Mouse (Mus musculus): ENCODE results near the gene Hadh. TPM values are rescaled to one million over a fixed set of nuclear protein-coding genes. Genes with fewer than 3 reads are reported as not detected.

Hadh gene
- polyA plus RNA-seq, 1 experiment from 2014 or later, result 305 TPM

GRCm38 (mm10) chr3:131310572-131310971 is 38.7 kb upstream of the Hadh start:
- TF ChIP-seq CTCF (IDR thresholded peaks at IDR 0.05; ENCODE audit: low read depth) (no peak), EP300 (IDR thresholded peaks at IDR 0.05; ENCODE audit: low read depth) (no peak)
- Histone ChIP-seq H3K9me3 (ENCODE audit: low read length) (peaks cover 3% of the 10 kb centered on the region; the same call in 1 of the 2 replicates), H3K27me3 (ENCODE audit: insufficient read depth, low read length) (no peaks in the 10 kb centered on the region), H3K27ac (ENCODE audit: low read depth) (no peak overlapping the region), H3K4me3 (ENCODE audit: low read depth, low read length) (no peak overlapping the region), H3K4me1 (ENCODE audit: insufficient read depth) (peaks cover 6% of the 10 kb centered on the region; the same call in 1 of the 2 replicates), H3K36me3 (replicated peaks; ENCODE audit: insufficient read depth, low read length) (no peaks in the 10 kb centered on the region), H3K9ac (replicated peaks) (no peak overlapping the region), H3K4me2 (ENCODE audit: low read depth, low read length) (no peak overlapping the region)
- WGBS (ENCODE audit: insufficient replicate concordance), result 77% methylated on average over 4 of the region's 4 CpGs
- no peak for ATAC-seq
- DNase-seq, result no peak

- DNase-seq, result no peak
- H3K27ac ChIP-seq (ENCODE audit: low read depth), result no peak overlapping the region
- TF ChIP-seq EP300 (IDR thresholded peaks at IDR 0.05; ENCODE audit: low read depth) (no peak), CTCF (IDR thresholded peaks at IDR 0.05; ENCODE audit: low read depth) (no peak)
- no peak overlapping the region for H3K4me2 ChIP-seq (ENCODE audit: low read depth, low read length)
- peaks cover 8% of the 10 kb centered on the region for H3K4me1 ChIP-seq (ENCODE audit: insufficient read depth)
- H3K4me3 ChIP-seq (ENCODE audit: low read depth, low read length), result no peak overlapping the region
- no peaks in the 10 kb centered on the region for H3K36me3 ChIP-seq (replicated peaks; ENCODE audit: insufficient read depth, low read length)
- H3K9ac ChIP-seq (replicated peaks), result no peak overlapping the region
- H3K9me3 ChIP-seq (ENCODE audit: low read length), result peaks cover 3% of the 10 kb centered on the region; the same call in 1 of the 2 replicates
- WGBS (ENCODE audit: insufficient replicate concordance), result 62% methylated on average over 3 of the region's 3 CpGs
- no peak for ATAC-seq
- H3K27me3 ChIP-seq (ENCODE audit: insufficient read depth, low read length), result no peaks in the 10 kb centered on the region
Observed at GRCm38 (mm10) chr3:131307811-131308210, 35.9 kb upstream of the Hadh start.

GRCm38 (mm10) chr3:131306255-131306654 is 34.4 kb upstream of the Hadh start:
- Histone ChIP-seq H3K4me3 (ENCODE audit: low read depth, low read length) (no peak overlapping the region), H3K9ac (replicated peaks) (no peak overlapping the region), H3K4me2 (ENCODE audit: low read depth, low read length) (no peak overlapping the region), H3K27me3 (ENCODE audit: insufficient read depth, low read length) (no peaks in the 10 kb centered on the region), H3K9me3 (ENCODE audit: low read length) (peaks cover 3% of the 10 kb centered on the region; the same call in 1 of the 2 replicates), H3K4me1 (ENCODE audit: insufficient read depth) (peaks cover 11% of the 10 kb centered on the region), H3K36me3 (replicated peaks; ENCODE audit: insufficient read depth, low read length) (no peaks in the 10 kb centered on the region), H3K27ac (ENCODE audit: low read depth) (no peak overlapping the region)
- TF ChIP-seq CTCF (IDR thresholded peaks at IDR 0.05; ENCODE audit: low read depth) (no peak), EP300 (IDR thresholded peaks at IDR 0.05; ENCODE audit: low read depth) (no peak)
- WGBS (ENCODE audit: insufficient replicate concordance), result 82% methylated on average over 7 of the region's 7 CpGs
- ATAC-seq (no peak), DNase-seq (no peak)

- H3K9ac ChIP-seq (replicated peaks), result 0 out of 2 replicates have a peak overlapping the region, but pooled peaks have one; percentile 58
Observed at GRCm38 (mm10) chr3:131303320-131303714, 31.4 kb upstream of the Hadh start.

GRCm38 (mm10) chr3:131302452-131303319 is 30.8 kb upstream of the Hadh start, which contains the start of gene Cyp2u1:
Gene Cyp2u1 (minus strand): TSS chr3:131303227.
- no peaks in the 10 kb centered on the region for H3K9me3 ChIP-seq (ENCODE audit: low read length)
- TF ChIP-seq EP300 (IDR thresholded peaks at IDR 0.05; ENCODE audit: low read depth), result no peak
- TF ChIP-seq CTCF (IDR thresholded peaks at IDR 0.05; ENCODE audit: low read depth), result peak; percentile 40
- no peak within 1 kb of the TSS for H3K27ac ChIP-seq (ENCODE audit: low read depth)
- H3K4me3 ChIP-seq (ENCODE audit: low read depth, low read length), result peak within 1 kb of the TSS; percentile 63
- ATAC-seq, result peak; percentile 95
- WGBS (ENCODE audit: insufficient replicate concordance), result 2% methylated on average over 65 of the region's 71 CpGs
- peak; percentile 83 for DNase-seq
- H3K4me1 ChIP-seq (ENCODE audit: insufficient read depth), result peaks cover 8% of the 10 kb centered on the region
- no peaks in the 10 kb centered on the region for H3K27me3 ChIP-seq (ENCODE audit: insufficient read depth, low read length)
- H3K4me2 ChIP-seq (ENCODE audit: low read depth, low read length), result peak within 1 kb of the TSS; percentile 96
- peak within 1 kb of the TSS; percentile 58; the same call in 1 of the 2 replicates for H3K9ac ChIP-seq (replicated peaks)
- H3K36me3 ChIP-seq (replicated peaks; ENCODE audit: insufficient read depth, low read length), result no peaks in the 10 kb centered on the region

More at GRCm38 (mm10) chr3:131303320-131303714, 31.4 kb upstream of the Hadh start:
- no peaks in the 10 kb centered on the region for H3K9me3 ChIP-seq (ENCODE audit: low read length)
- H3K4me3 ChIP-seq (ENCODE audit: low read depth, low read length), result peak overlapping the region; percentile 63
- TF ChIP-seq CTCF (IDR thresholded peaks at IDR 0.05; ENCODE audit: low read depth) (no peak), EP300 (IDR thresholded peaks at IDR 0.05; ENCODE audit: low read depth) (no peak)
- DNase-seq (no peak), ATAC-seq (peak; percentile 23)
- no peaks in the 10 kb centered on the region for H3K27me3 ChIP-seq (ENCODE audit: insufficient read depth, low read length)
- peak overlapping the region; percentile 96 for H3K4me2 ChIP-seq (ENCODE audit: low read depth, low read length)
- H3K4me1 ChIP-seq (ENCODE audit: insufficient read depth), result peaks cover 8% of the 10 kb centered on the region
- H3K27ac ChIP-seq (ENCODE audit: low read depth), result no peak overlapping the region
- 19% methylated on average over 5 of the region's 5 CpGs for WGBS (ENCODE audit: insufficient replicate concordance)
- H3K36me3 ChIP-seq (replicated peaks; ENCODE audit: insufficient read depth, low read length), result no peaks in the 10 kb centered on the region

GRCm38 (mm10) chr3:131299908-131300307 is 28.0 kb upstream of the Hadh start:
- no peaks in the 10 kb centered on the region for H3K36me3 ChIP-seq (replicated peaks; ENCODE audit: insufficient read depth, low read length)
- no peak overlapping the region for H3K9ac ChIP-seq (replicated peaks)
- H3K27me3 ChIP-seq (ENCODE audit: insufficient read depth, low read length), result no peaks in the 10 kb centered on the region
- TF ChIP-seq CTCF (IDR thresholded peaks at IDR 0.05; ENCODE audit: low read depth) (peak; percentile 82), EP300 (IDR thresholded peaks at IDR 0.05; ENCODE audit: low read depth) (no peak)
- H3K9me3 ChIP-seq (ENCODE audit: low read length), result no peaks in the 10 kb centered on the region
- DNase-seq, result no peak
- H3K4me3 ChIP-seq (ENCODE audit: low read depth, low read length), result no peak overlapping the region
- H3K4me1 ChIP-seq (ENCODE audit: insufficient read depth), result peaks cover 8% of the 10 kb centered on the region
- no peak overlapping the region for H3K27ac ChIP-seq (ENCODE audit: low read depth)
- 6% methylated on average over 6 of the region's 6 CpGs for WGBS (ENCODE audit: insufficient replicate concordance)
- no peak overlapping the region for H3K4me2 ChIP-seq (ENCODE audit: low read depth, low read length)
- no peak for ATAC-seq

Measured in liver, postnatal 0 days (tissue).